Mouse (Mus musculus): Measurements from ENCODE around the gene Ambra1. TPM values are rescaled to one million over a fixed set of nuclear protein-coding genes. Genes with fewer than 3 reads are reported as not detected.
A peak's percentile ranks its signal among the peaks of the same experiment; 100 is the strongest.

The Ambra1 gene
- 31.2 and 31.3 TPM in 2 replicates for polyA plus RNA-seq (2012; rRNA removed)

DNA sequence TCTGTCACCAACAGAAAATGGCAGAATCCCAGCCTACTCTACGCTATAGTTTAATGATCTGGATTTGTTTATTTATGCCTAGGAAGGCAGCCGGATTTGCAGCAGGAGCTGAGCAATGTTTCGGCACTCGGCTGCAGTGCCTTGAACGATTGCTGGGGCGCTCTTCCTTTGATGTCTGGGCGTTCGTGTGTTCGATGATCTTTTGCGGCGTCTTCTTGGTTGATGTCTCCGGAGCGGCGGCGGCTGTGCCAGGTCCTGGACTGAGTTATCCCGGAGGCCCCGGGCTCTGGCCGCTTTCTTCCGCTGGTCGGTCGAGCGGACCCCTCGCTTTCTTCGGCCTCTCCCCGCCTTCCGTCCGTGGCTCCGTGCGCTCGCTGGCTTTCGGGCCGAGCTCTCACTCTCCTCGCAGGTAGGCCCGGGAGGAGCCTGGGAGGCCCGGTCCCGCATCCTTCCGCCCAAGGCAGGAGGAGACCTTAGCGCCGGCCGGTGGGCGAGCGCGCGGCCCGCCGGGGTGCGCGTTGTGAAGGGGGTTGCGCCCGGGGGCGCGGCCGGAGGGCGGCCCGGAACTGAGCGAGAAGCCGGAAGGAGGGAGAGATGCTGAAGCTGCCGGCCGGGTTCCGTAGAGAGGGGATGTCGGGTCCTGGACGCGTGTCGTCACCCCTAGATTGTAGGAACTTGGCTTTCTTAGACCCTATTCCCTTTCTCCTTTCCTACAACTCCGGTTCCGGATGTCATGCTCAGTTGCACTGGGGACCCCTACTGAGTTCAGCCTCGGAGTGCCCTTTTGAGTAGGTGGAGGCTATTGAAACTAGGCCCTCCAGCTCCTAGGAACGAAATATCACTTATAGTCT is at the start of gene Ambra1:
Gene Ambra1 (plus strand): TSS at position 164 of the 851 bp plus-strand sequence.
- peak within 1 kb of the TSS; percentile 94 for H3K27ac ChIP-seq (ENCODE audit: control insufficient read depth, insufficient read depth, low read depth, low read length)
- no peaks in the 10 kb centered on the region for H3K27me3 ChIP-seq (ENCODE audit: control insufficient read depth, insufficient read depth, low read length)
- H3K4me1 ChIP-seq (ENCODE audit: control insufficient read depth, insufficient read depth, low read length): peaks cover 2% of the 10 kb centered on the region; the same call in 1 of the 2 replicates
- no peak for TF ChIP-seq CTCF (IDR thresholded peaks at IDR 0.05; ENCODE audit: control insufficient read depth, insufficient read depth, insufficient replicate concordance, low read depth, low read length)
- TF ChIP-seq POLR2A (IDR thresholded peaks at IDR 0.05; ENCODE audit: control insufficient read depth, low read depth, low read length): peak; percentile 64; the same call in 1 of the 2 replicates
- no peaks in the 10 kb centered on the region for H3K36me3 ChIP-seq (ENCODE audit: control insufficient read depth, insufficient read depth, low read length)
- H3K4me3 ChIP-seq (ENCODE audit: control insufficient read depth, low read depth, low read length): peak within 1 kb of the TSS; percentile 97

GRCm38 (mm10) chr2:91682850-91683249 is 47.1 kb upstream of the Ambra1 start:
- TF ChIP-seq CTCF (IDR thresholded peaks at IDR 0.05; ENCODE audit: control insufficient read depth, insufficient read depth, insufficient replicate concordance, low read depth, low read length): peak; percentile 6; the same call in 1 of the 2 replicates
- no peak for TF ChIP-seq POLR2A (IDR thresholded peaks at IDR 0.05; ENCODE audit: control insufficient read depth, low read depth, low read length)
- H3K36me3 ChIP-seq (ENCODE audit: control insufficient read depth, insufficient read depth, low read length): peaks cover 5% of the 10 kb centered on the region

GRCm38 (mm10) chr2:91683919-91684318 is 46.0 kb upstream of the Ambra1 start:
- Histone ChIP-seq H3K36me3 (ENCODE audit: control insufficient read depth, insufficient read depth, low read length) (peaks cover 3% of the 10 kb centered on the region), H3K27ac (ENCODE audit: control insufficient read depth, insufficient read depth, low read depth, low read length) (no peak overlapping the region), H3K4me3 (ENCODE audit: control insufficient read depth, low read depth, low read length) (no peak overlapping the region), H3K4me1 (ENCODE audit: control insufficient read depth, insufficient read depth, low read length) (no peaks in the 10 kb centered on the region; the same call in 1 of the 2 replicates), H3K27me3 (ENCODE audit: control insufficient read depth, insufficient read depth, low read length) (no peaks in the 10 kb centered on the region)
- TF ChIP-seq POLR2A (IDR thresholded peaks at IDR 0.05; ENCODE audit: control insufficient read depth, low read depth, low read length) (no peak), CTCF (IDR thresholded peaks at IDR 0.05; ENCODE audit: control insufficient read depth, insufficient read depth, insufficient replicate concordance, low read depth, low read length) (no peak)

More at GRCm38 (mm10) chr2:91682850-91683249, 47.1 kb upstream of the Ambra1 start:
- no peak overlapping the region for H3K27ac ChIP-seq (ENCODE audit: control insufficient read depth, insufficient read depth, low read depth, low read length)
- no peak overlapping the region for H3K4me3 ChIP-seq (ENCODE audit: control insufficient read depth, low read depth, low read length)
- no peaks in the 10 kb centered on the region; the same call in 1 of the 2 replicates for H3K4me1 ChIP-seq (ENCODE audit: control insufficient read depth, insufficient read depth, low read length)
- H3K27me3 ChIP-seq (ENCODE audit: control insufficient read depth, insufficient read depth, low read length): no peaks in the 10 kb centered on the region

GRCm38 (mm10) chr2:91689452-91689851 is 40.5 kb upstream of the Ambra1 start:
- TF ChIP-seq POLR2A (IDR thresholded peaks at IDR 0.05; ENCODE audit: control insufficient read depth, low read depth, low read length) (no peak), CTCF (IDR thresholded peaks at IDR 0.05; ENCODE audit: control insufficient read depth, insufficient read depth, insufficient replicate concordance, low read depth, low read length) (no peak)
- H3K4me1 ChIP-seq (ENCODE audit: control insufficient read depth, insufficient read depth, low read length): no peaks in the 10 kb centered on the region

GRCm38 (mm10) chr2:91695436-91696224 is 34.3 kb upstream of the Ambra1 start:
- Histone ChIP-seq H3K36me3 (ENCODE audit: control insufficient read depth, insufficient read depth, low read length) (no peaks in the 10 kb centered on the region; the same call in 1 of the 2 replicates), H3K27ac (ENCODE audit: control insufficient read depth, insufficient read depth, low read depth, low read length) (0 out of 2 replicates have a peak overlapping the region, but pooled peaks have one; percentile 13), H3K4me3 (ENCODE audit: control insufficient read depth, low read depth, low read length) (no peak overlapping the region), H3K4me1 (ENCODE audit: control insufficient read depth, insufficient read depth, low read length) (no peaks in the 10 kb centered on the region), H3K27me3 (ENCODE audit: control insufficient read depth, insufficient read depth, low read length) (no peaks in the 10 kb centered on the region)
- TF ChIP-seq POLR2A (IDR thresholded peaks at IDR 0.05; ENCODE audit: control insufficient read depth, low read depth, low read length) (no peak), CTCF (IDR thresholded peaks at IDR 0.05; ENCODE audit: control insufficient read depth, insufficient read depth, insufficient replicate concordance, low read depth, low read length) (no peak)

More at GRCm38 (mm10) chr2:91689452-91689851, 40.5 kb upstream of the Ambra1 start:
- Histone ChIP-seq H3K27ac (ENCODE audit: control insufficient read depth, insufficient read depth, low read depth, low read length) (no peak overlapping the region), H3K36me3 (ENCODE audit: control insufficient read depth, insufficient read depth, low read length) (no peaks in the 10 kb centered on the region; the same call in 1 of the 2 replicates), H3K4me3 (ENCODE audit: control insufficient read depth, low read depth, low read length) (no peak overlapping the region), H3K27me3 (ENCODE audit: control insufficient read depth, insufficient read depth, low read length) (no peaks in the 10 kb centered on the region)

DNA sequence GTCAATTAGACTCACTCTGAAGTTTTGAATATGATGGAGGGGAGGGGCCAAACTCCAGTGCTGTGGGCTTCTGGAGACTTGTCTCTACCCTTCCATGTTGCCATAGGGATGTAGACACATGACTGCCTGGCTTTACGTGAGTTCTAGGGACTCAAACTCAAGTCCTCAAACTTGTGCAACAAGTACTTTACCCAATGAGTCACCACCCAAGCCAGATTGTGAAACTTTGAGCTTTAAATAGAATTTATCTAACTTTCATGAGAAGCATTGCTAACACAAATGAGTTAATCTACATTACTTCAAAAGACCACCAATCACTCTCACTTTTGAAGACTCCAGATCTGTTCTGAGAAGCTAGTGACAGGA is 33.7 kb upstream of the Ambra1 start:
- Histone ChIP-seq H3K27ac (ENCODE audit: control insufficient read depth, insufficient read depth, low read depth, low read length) (no peak overlapping the region), H3K36me3 (ENCODE audit: control insufficient read depth, insufficient read depth, low read length) (no peaks in the 10 kb centered on the region; the same call in 1 of the 2 replicates), H3K4me3 (ENCODE audit: control insufficient read depth, low read depth, low read length) (no peak overlapping the region), H3K4me1 (ENCODE audit: control insufficient read depth, insufficient read depth, low read length) (no peaks in the 10 kb centered on the region), H3K27me3 (ENCODE audit: control insufficient read depth, insufficient read depth, low read length) (no peaks in the 10 kb centered on the region)
- TF ChIP-seq CTCF (IDR thresholded peaks at IDR 0.05; ENCODE audit: control insufficient read depth, insufficient read depth, insufficient replicate concordance, low read depth, low read length): no peak
- TF ChIP-seq POLR2A (IDR thresholded peaks at IDR 0.05; ENCODE audit: control insufficient read depth, low read depth, low read length): no peak

GRCm38 (mm10) chr2:91699225-91699624 is 30.7 kb upstream of the Ambra1 start:
- no peak for TF ChIP-seq POLR2A (IDR thresholded peaks at IDR 0.05; ENCODE audit: control insufficient read depth, low read depth, low read length)
- TF ChIP-seq CTCF (IDR thresholded peaks at IDR 0.05; ENCODE audit: control insufficient read depth, insufficient read depth, insufficient replicate concordance, low read depth, low read length): no peak
- no peak overlapping the region; the same call in 1 of the 2 replicates for H3K4me3 ChIP-seq (ENCODE audit: control insufficient read depth, low read depth, low read length)
- H3K27ac ChIP-seq (ENCODE audit: control insufficient read depth, insufficient read depth, low read depth, low read length): no peak overlapping the region
- no peaks in the 10 kb centered on the region for H3K4me1 ChIP-seq (ENCODE audit: control insufficient read depth, insufficient read depth, low read length)
- no peaks in the 10 kb centered on the region; the same call in 1 of the 2 replicates for H3K36me3 ChIP-seq (ENCODE audit: control insufficient read depth, insufficient read depth, low read length)
- no peaks in the 10 kb centered on the region for H3K27me3 ChIP-seq (ENCODE audit: control insufficient read depth, insufficient read depth, low read length)
